Mouse (Mus musculus) intestine, embryonic 15.5 days (tissue): ENCODE measurements around the gene Tgm3. TPM values are rescaled to one million over a fixed set of nuclear protein-coding genes. Genes with fewer than 3 reads are reported as not detected.

ENCODE experiments used
- ATAC-seq: fragments of 200-750 bp; cut with Nextera tagmentation; 2 replicates; pipeline ENCODE4 v1.8.0; 2017; ENCODE audit warnings: moderate TSS enrichment, moderate library complexity
- H3K27ac ChIP-seq: fragments of 300-500 bp; sonication (generic); 2 replicates; pipeline ENCODE4 v1.5.1; 2015; ENCODE audit warnings: mild to moderate bottlenecking, inconsistent platforms
- H3K27me3 ChIP-seq: fragments of 300-500 bp; sonication (generic); replicated peaks from 2 replicates; pipeline ENCODE4 v1.6.1; 2015; ENCODE audit warnings: inconsistent platforms
- H3K36me3 ChIP-seq: fragments of 300-500 bp; sonication (generic); 2 replicates; pipeline ENCODE4 v1.6.1; 2015; ENCODE audit warnings: inconsistent platforms
- H3K4me1 ChIP-seq: fragments of 300-500 bp; sonication (generic); replicated peaks from 2 replicates; pipeline ENCODE4 v1.6.1; 2015; ENCODE audit warnings: inconsistent platforms
- H3K4me2 ChIP-seq: fragments of 300-500 bp; sonication (generic); replicated peaks from 2 replicates; pipeline ENCODE4 v1.6.1; 2015; ENCODE audit warnings: mild to moderate bottlenecking, inconsistent platforms
- H3K4me3 ChIP-seq: fragments of 300-500 bp; sonication (generic); replicated peaks from 2 replicates; pipeline ENCODE4 v1.5.1; 2015; ENCODE audit warnings: inconsistent platforms
- H3K9ac ChIP-seq: fragments of 300-500 bp; sonication (generic); 2 replicates; pipeline ENCODE4 v1.6.1; 2015; ENCODE audit warnings: inconsistent platforms
- H3K9me3 ChIP-seq: fragments of 300-500 bp; sonication (generic); 2 replicates; pipeline ENCODE4 v1.6.1; 2016; ENCODE audit warnings: inconsistent platforms
- WGBS: fragments of 180-500 bp; shearing (Covaris S2); methylation state at CpG from one replicate; pipeline ENCODE4 v1.1.7; 2015; 5-methylcytosine and 5-hydroxymethylcytosine counted together
- polyA plus RNA-seq: library from polyadenylated mRNA; unstranded; fragments of >200 nt; fragmentation: Nextera tagmentation; extraction: Ambion mirVana; gene quantifications from 2 replicates; pipeline ENCODE4 v1.2.1, GENCODE M21; 2015

The Tgm3 gene
- 0.05 TPM in 1 of 2 replicates, not detected in the other for polyA plus RNA-seq

DNA sequence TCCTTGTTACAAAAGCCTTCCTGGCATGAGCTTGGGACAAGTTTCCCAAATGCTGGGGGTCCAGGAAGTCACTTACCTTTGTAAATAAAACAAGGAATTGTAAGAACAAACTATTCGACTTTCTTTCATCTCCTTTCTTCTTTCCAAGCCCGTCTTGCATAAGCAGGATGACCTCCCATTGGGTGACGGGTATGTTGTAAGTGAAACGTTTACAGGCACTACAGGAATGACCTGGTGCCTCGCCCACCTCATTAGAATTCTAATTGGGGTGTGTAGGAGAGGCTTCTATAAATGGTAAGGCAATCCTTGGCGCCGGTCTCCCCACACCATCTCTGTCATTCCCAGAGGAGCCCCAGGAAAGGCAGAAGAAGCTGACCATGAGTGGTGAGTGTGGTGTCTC lies at the start of gene Tgm3:
Gene Tgm3, plus strand, starts transcription at position 324 of the 400 bp plus-strand sequence.
- H3K9ac ChIP-seq, result no peak within 1 kb of the TSS
- no peaks in the 10 kb centered on the region for H3K9me3 ChIP-seq
- no peak for ATAC-seq
- H3K36me3 ChIP-seq, result no peaks in the 10 kb centered on the region
- WGBS, result 31% methylated on average over 7 of the region's 7 CpGs
- H3K4me2 ChIP-seq, result no peak within 1 kb of the TSS
- no peak within 1 kb of the TSS for H3K4me3 ChIP-seq
- no peaks in the 10 kb centered on the region for H3K27me3 ChIP-seq
- H3K27ac ChIP-seq, result no peak within 1 kb of the TSS
- H3K4me1 ChIP-seq, result no peaks in the 10 kb centered on the region

DNA sequence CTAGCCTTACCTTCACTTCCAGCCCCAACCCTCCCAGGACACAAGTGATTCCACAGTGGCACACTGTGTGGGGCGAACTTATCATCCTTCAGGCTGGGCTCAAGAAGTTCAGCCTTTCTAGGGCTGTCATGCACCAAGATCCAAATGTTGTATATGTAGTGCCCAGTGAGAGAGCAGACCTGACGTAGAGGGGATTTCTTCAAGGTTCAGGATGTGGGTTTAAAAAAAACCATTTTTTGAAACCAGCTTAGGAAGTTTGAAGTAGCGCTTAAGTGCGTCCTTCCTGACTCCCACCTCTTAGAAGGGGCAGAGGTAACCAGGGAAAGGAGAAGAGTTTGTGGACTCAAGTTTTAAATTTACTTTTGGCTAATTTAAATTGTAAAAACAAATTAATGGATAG lies 31.5 kb upstream of the Tgm3 start:
- Histone ChIP-seq H3K27me3 (no peaks in the 10 kb centered on the region), H3K9ac (no peak overlapping the region), H3K4me1 (no peaks in the 10 kb centered on the region), H3K4me2 (no peak overlapping the region), H3K4me3 (no peak overlapping the region), H3K9me3 (no peaks in the 10 kb centered on the region), H3K27ac (no peak overlapping the region), H3K36me3 (no peaks in the 10 kb centered on the region)
- 81% methylated on average over 4 of the region's 4 CpGs for WGBS
- no peak for ATAC-seq

DNA sequence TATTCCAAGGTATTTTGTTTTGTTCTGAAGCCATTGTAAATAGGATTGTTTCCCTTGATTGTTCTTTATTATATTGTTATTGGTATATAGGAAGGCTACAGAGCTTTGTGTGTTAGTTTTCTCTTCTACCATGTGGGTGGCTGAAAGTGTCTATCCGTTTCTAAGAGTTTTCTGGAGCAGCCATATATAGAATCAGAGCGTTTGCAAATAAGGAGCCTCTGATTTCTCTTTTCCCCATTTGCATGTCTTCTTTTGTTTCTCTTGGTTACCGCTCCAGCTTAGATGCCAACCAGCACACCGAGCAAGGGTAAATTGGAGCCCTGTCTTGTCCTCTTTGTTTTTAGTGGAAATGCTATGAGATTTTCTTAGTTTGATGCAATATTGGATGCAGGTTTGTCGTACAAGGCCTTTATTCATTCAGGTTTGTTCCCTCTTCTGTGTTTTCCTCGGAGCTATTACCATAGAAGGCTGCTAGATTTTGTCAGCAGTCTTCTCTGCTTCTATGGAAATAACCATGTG lies 24.6 kb upstream of the Tgm3 start:
- Histone ChIP-seq H3K27me3 (no peaks in the 10 kb centered on the region), H3K36me3 (no peaks in the 10 kb centered on the region), H3K9me3 (no peaks in the 10 kb centered on the region), H3K4me3 (no peak overlapping the region), H3K4me2 (no peak overlapping the region), H3K27ac (no peak overlapping the region), H3K9ac (no peak overlapping the region), H3K4me1 (no peaks in the 10 kb centered on the region)
- no peak for ATAC-seq
- 83% methylated on average over 6 of the region's 6 CpGs for WGBS

DNA sequence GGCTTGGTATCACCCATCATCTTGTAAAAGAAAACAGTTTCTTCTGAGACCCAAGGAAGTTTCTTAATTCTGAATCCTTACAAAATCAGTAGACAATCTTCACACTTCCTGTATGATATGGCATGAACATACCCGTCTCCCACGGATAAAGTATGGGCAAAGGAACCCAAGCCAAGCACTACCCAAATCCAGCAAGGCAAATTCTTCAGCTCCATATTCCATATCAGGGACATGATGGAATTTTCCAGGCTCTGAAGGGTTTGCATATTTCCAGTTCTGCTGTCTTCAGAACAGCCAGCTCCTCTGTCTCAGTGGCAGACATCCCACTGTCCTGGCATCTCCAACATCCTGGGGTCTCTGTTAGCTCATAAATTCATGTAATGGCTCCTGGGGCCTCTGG lies 22.5 kb upstream of the Tgm3 start:
- H3K27ac ChIP-seq, result no peak overlapping the region

DNA sequence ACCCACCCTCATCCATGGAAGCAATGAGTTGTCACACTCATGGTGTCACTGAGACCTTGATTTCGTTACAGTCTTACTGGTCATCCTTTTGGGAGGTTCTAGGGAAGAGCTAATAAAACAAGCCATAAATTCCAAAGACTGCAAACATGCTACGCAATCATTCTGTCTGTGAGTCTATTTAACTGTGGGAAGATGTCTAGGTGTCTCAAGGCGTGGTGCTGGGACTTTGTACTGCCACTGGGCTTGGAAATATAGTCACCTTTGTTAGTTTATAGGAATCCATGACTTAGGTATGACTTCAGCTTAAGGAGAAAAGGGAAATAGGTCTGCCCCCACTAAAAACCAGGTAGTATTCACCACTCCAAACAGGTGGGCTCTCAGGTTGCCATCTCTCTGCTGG lies 17.7 kb upstream of the Tgm3 start:
- no peak overlapping the region for H3K4me2 ChIP-seq
- 45% methylated on average over 3 of the region's 3 CpGs for WGBS
- no peak overlapping the region for H3K9ac ChIP-seq
- H3K27ac ChIP-seq, result no peak overlapping the region
- peak; percentile 67; the same call in 1 of the 2 replicates for ATAC-seq
- no peaks in the 10 kb centered on the region for H3K4me1 ChIP-seq
- H3K36me3 ChIP-seq, result no peaks in the 10 kb centered on the region
- H3K27me3 ChIP-seq, result no peaks in the 10 kb centered on the region
- H3K4me3 ChIP-seq, result no peak overlapping the region
- no peaks in the 10 kb centered on the region for H3K9me3 ChIP-seq

More for the DNA sequence above, 22.5 kb upstream of the Tgm3 start:
- H3K4me2 ChIP-seq, result no peak overlapping the region
- H3K4me3 ChIP-seq, result no peak overlapping the region
- H3K27me3 ChIP-seq, result no peaks in the 10 kb centered on the region
- no peaks in the 10 kb centered on the region for H3K4me1 ChIP-seq
- H3K36me3 ChIP-seq, result no peaks in the 10 kb centered on the region
- H3K9ac ChIP-seq, result no peak overlapping the region
- no peaks in the 10 kb centered on the region for H3K9me3 ChIP-seq
- 87% methylated on average over 2 of the region's 2 CpGs for WGBS
- no peak for ATAC-seq

DNA sequence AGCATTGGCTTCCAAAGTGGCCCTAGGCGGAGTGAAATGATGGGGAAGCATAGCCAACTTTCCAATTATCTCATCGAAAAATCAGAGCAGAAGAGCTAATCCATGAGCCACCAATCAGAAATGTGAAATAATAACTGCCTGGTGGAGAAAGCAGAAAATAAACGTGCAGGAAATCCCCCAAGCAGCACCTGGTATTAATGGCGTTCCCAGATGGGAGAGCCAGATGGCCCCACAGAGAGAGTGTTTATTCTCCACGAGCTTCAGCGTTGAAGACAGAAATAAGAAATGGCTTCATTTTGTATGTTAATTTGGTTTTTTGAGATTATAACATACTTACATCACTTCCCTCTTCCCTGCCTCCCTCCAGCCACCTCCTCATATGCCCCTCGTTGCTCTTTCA lies 13.7 kb upstream of the Tgm3 start:
- ATAC-seq, result no peak
- no peak overlapping the region for H3K27ac ChIP-seq
- no peaks in the 10 kb centered on the region for H3K9me3 ChIP-seq
- no peak overlapping the region for H3K9ac ChIP-seq
- WGBS, result 64% methylated on average over 7 of the region's 7 CpGs
- H3K36me3 ChIP-seq, result no peaks in the 10 kb centered on the region
- H3K4me3 ChIP-seq, result no peak overlapping the region
- no peak overlapping the region for H3K4me2 ChIP-seq
- H3K27me3 ChIP-seq, result no peaks in the 10 kb centered on the region
- no peaks in the 10 kb centered on the region for H3K4me1 ChIP-seq

DNA sequence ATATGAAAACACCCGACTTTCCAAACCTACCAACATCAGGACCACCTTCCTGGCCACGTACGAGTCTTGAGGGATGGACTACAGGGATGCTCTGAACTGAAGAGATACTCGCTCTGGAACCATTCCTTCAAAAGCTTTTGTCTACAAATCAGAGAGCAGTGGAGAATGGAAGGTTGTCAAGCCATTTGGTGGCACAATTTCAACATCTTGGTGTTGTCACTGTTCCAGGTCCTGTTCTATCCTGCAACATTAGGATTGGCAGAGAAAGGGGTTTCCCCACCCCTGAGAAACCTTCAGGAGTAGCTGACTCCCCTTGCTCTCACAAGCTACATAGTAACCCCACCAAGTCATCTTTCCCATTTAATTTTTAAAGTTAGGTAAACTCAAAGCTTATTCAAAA lies 12.9 kb upstream of the Tgm3 start:
- Histone ChIP-seq H3K9me3 (no peaks in the 10 kb centered on the region), H3K9ac (no peak overlapping the region), H3K4me3 (no peak overlapping the region), H3K36me3 (no peaks in the 10 kb centered on the region), H3K4me2 (no peak overlapping the region), H3K27ac (no peak overlapping the region), H3K4me1 (no peaks in the 10 kb centered on the region), H3K27me3 (no peaks in the 10 kb centered on the region)
- no peak for ATAC-seq
- WGBS, result 86% methylated on average over 4 of the region's 4 CpGs

DNA sequence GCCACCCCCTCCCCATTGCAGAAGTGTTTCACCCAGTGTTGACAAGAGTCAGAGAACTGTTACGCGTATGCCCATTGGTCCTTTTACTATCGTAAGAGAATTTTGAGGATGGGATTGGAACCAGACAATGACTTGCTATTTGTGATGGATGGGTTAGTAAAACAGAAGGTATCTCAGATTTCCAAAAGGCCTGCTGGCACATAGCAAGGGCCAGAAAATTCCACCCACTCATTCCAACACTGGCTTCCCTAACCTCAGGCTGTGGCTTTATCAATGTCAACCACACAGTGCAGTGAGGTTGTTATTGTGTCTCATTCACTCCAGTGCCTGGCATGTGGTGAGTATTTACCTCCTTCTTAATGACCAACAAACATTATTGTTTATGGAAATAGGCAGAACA lies 11.5 kb upstream of the Tgm3 start:
- H3K27me3 ChIP-seq, result no peaks in the 10 kb centered on the region
- H3K4me1 ChIP-seq, result no peaks in the 10 kb centered on the region
- WGBS, result 91% methylated on average over 3 of the region's 3 CpGs
- H3K4me3 ChIP-seq, result no peak overlapping the region
- no peak for ATAC-seq
- no peak overlapping the region for H3K9ac ChIP-seq
- H3K27ac ChIP-seq, result no peak overlapping the region
- H3K36me3 ChIP-seq, result no peaks in the 10 kb centered on the region
- H3K4me2 ChIP-seq, result no peak overlapping the region
- H3K9me3 ChIP-seq, result no peaks in the 10 kb centered on the region

DNA sequence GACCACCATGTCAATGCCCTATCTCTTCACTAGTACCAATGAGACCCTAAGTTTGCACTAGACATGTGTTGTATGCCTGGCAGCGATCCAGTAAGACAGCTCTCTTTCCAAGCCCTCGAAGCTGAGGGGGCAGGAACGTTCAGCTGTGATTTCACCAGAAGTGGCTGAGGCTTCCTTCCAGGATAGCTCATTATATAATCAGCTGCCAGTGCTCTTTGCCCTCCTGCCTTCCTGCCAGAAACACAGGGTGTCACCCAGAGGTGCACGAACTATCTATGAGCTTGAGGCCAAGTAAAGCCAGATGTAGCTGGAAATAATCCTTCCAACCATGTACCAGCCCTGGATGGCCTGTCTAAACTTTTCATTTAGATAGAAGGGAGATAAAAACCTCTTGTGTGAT lies 8.1 kb upstream of the Tgm3 start:
- H3K4me1 ChIP-seq, result no peaks in the 10 kb centered on the region
- WGBS, result 31% methylated on average over 4 of the region's 4 CpGs
- H3K4me2 ChIP-seq, result no peak overlapping the region
- no peaks in the 10 kb centered on the region for H3K36me3 ChIP-seq
- no peak overlapping the region for H3K27ac ChIP-seq
- no peak overlapping the region for H3K4me3 ChIP-seq
- ATAC-seq, result no peak
- no peaks in the 10 kb centered on the region for H3K9me3 ChIP-seq
- H3K27me3 ChIP-seq, result no peaks in the 10 kb centered on the region
- H3K9ac ChIP-seq, result no peak overlapping the region

DNA sequence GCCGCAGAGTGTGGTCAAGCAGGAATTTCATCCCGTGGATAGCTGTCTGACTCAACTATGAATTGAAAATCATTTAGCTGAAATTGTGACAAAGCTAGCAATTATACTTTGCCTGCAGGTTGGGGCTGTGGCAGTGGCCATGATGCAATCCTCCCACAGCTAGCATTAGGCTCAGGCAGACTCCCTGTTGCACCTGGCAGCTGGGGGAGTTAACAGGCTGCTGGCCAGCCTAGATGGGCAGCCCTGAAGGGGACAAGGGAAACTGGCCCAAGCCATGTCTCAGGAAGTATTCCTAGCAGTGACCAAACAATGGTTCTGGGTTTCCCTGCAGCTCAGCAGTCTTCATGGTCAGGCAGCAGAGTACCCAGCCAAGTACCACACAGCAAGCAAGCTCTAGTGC lies 2.8 kb upstream of the Tgm3 start:
- no peak overlapping the region for H3K27ac ChIP-seq
- no peak overlapping the region for H3K4me2 ChIP-seq
- no peak for ATAC-seq
- no peaks in the 10 kb centered on the region for H3K4me1 ChIP-seq
- no peak overlapping the region for H3K4me3 ChIP-seq
- WGBS, result 83% methylated on average over 2 of the region's 2 CpGs
- H3K36me3 ChIP-seq, result no peaks in the 10 kb centered on the region
- H3K27me3 ChIP-seq, result no peaks in the 10 kb centered on the region
- H3K9ac ChIP-seq, result no peak overlapping the region
- H3K9me3 ChIP-seq, result no peaks in the 10 kb centered on the region

DNA sequence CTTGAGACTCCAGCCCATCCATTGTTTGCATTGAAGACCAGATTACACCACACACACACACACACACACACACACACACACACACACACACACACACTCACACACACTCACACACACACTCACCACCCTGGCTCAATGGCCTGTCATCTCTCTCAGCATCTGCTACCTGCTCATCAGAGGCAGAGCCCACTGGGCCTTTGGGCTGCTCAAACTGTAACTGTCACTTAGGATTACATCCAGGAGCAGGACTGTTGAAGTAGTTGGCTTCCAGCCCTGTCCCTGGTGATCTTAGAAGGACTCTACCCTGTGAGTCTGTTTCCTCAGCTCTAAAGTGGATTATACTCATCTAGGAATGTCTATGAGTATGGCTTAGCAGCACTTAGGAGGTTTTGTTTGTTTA lies 1.5 kb downstream of the Tgm3 start:
- H3K4me1 ChIP-seq, result no peaks in the 10 kb centered on the region
- no peak for ATAC-seq
- H3K4me3 ChIP-seq, result no peak overlapping the region
- H3K27me3 ChIP-seq, result no peaks in the 10 kb centered on the region
- no peaks in the 10 kb centered on the region for H3K36me3 ChIP-seq
- no peak overlapping the region for H3K9ac ChIP-seq
- H3K27ac ChIP-seq, result no peak overlapping the region
- no peak overlapping the region for H3K4me2 ChIP-seq
- no peaks in the 10 kb centered on the region for H3K9me3 ChIP-seq

DNA sequence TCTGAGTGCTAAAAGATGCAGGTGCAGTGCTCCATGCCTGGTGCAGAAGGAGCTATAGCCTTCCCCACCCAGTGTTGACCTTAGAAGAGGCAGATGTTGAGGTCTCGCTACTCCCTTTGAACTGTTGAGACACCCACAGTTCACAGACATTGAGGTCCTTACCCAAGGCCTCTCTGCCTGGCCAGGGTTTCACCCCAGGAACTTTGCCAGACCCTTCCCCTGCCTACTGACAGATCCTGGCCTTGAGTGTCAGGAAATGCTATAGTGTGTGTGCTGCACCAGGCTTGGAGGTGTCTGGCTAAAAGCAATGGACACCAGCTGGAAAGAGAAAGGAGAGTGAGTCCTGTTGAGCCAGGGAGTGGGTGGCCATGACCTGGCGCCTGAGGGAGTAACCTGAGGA lies 3.0 kb downstream of the Tgm3 start:
- no peaks in the 10 kb centered on the region for H3K9me3 ChIP-seq
- 85% methylated on average over 2 of the region's 2 CpGs for WGBS
- no peak overlapping the region for H3K9ac ChIP-seq
- no peaks in the 10 kb centered on the region for H3K36me3 ChIP-seq
- ATAC-seq, result no peak
- no peaks in the 10 kb centered on the region for H3K4me1 ChIP-seq
- H3K4me3 ChIP-seq, result no peak overlapping the region
- no peaks in the 10 kb centered on the region for H3K27me3 ChIP-seq
- H3K27ac ChIP-seq, result no peak overlapping the region
- H3K4me2 ChIP-seq, result no peak overlapping the region

DNA sequence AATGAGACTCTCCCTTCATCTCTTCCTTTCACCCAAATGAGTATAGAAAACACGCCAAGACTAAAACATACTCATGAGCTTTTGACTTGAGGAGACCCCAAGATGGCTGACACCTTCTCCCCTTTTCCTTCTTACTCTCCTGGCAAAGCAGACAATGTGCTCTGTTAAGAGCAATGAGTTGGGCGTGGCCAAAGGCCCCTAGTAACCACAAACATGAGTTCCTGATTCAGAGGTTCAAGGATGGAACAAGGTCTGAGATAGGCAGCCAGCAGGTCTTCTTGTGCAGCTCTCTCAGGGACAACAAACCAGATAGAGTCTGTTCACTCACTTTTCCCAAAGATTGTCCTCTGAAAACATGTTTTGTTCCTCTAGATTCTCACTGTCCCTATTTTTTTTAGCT lies 5.9 kb downstream of the Tgm3 start:
- Histone ChIP-seq H3K4me2 (no peak overlapping the region), H3K27ac (no peak overlapping the region), H3K36me3 (no peaks in the 10 kb centered on the region), H3K9me3 (no peaks in the 10 kb centered on the region), H3K9ac (no peak overlapping the region), H3K4me3 (no peak overlapping the region), H3K4me1 (no peaks in the 10 kb centered on the region), H3K27me3 (no peaks in the 10 kb centered on the region)
- WGBS, result 77% methylated on average over 2 of the region's 2 CpGs
- no peak for ATAC-seq
